Mouse (Mus musculus) bone marrow, adult 2 months (tissue): ENCODE data around the gene Josd1. TPM values are rescaled to one million over a fixed set of nuclear protein-coding genes. Genes with fewer than 3 reads are reported as not detected.

Experiments used
- H3K27ac ChIP-seq: fragments of 200-500 bp; 2 replicates; pipeline ENCODE4 v1.5.1; 2012; ENCODE audit warnings: low read depth, mild to moderate bottlenecking, control low read depth, inconsistent platforms, low read length; ENCODE audit not compliant: control insufficient read depth, poor library complexity, insufficient read depth
- H3K4me1 ChIP-seq: fragments of 200-500 bp; 2 replicates; pipeline ENCODE4 v1.6.1; 2011; ENCODE audit warnings: low read length; ENCODE audit not compliant: control insufficient read depth, insufficient read depth
- H3K4me3 ChIP-seq: fragments of 200-500 bp; replicated peaks from 2 replicates; pipeline ENCODE3; 2011; ENCODE audit warnings: mild to moderate bottlenecking, low read depth, low read length, control low read depth; ENCODE audit not compliant: control insufficient read depth
- CTCF ChIP-seq: fragments of 200-500 bp; IDR thresholded peaks from 2 replicates; pipeline ENCODE4 v1.5.1; 2011; ENCODE audit warnings: low read length, control low read depth; ENCODE audit not compliant: control insufficient read depth, insufficient read depth
- POLR2A ChIP-seq: fragments of 200-500 bp; IDR thresholded peaks from 2 replicates; pipeline ENCODE4 v1.6.1; 2011; ENCODE audit warnings: low read depth, mild to moderate bottlenecking, control low read depth, low read length, borderline replicate concordance; ENCODE audit not compliant: control insufficient read depth
- WGBS: fragments of 180-500 bp; shearing (Covaris S2); methylation state at CpG from one replicate; pipeline ENCODE4 v1.1.7; 2018; 5-methylcytosine and 5-hydroxymethylcytosine counted together
- polyA plus RNA-seq: library from polyadenylated mRNA; stranded (reverse); fragments of >200 nt; gene quantifications from 2 replicates; pipeline ENCODE4 v1.2.4, GENCODE M21; 2011; ENCODE audit warnings: low replicate concordance; ENCODE audit not compliant: missing spikeins, insufficient read depth, insufficient read length

Josd1 gene
- polyA plus RNA-seq, 1 experiment: 20.4 TPM

DNA sequence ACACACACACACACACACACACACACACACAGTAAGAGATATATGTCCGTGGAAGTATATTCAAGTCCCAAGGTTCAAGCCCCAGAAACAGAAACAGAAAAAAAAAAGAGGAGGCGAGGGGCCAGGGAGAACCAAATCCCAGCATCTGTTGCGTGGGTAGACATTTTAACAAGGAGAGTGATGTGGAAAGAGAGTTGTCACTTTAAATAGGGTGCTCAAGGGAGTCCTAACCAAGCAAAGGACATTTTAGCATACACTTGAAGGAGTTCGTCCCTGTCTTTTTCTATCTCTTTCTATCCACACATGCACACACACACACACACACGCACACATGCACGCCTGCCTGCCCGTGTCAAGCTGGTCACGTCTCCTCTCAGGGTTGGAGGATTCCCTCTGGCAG lies 23.1 kb downstream of the Josd1 start:
- Histone ChIP-seq H3K4me3 (no peak overlapping the region), H3K4me1 (no peaks in the 10 kb centered on the region), H3K27ac (no peak overlapping the region)
- TF ChIP-seq POLR2A (no peak), CTCF (no peak)
- WGBS: 86% methylated on average over 8 of the region's 8 CpGs

- no peak overlapping the region for H3K27ac ChIP-seq
- H3K4me3 ChIP-seq: no peak overlapping the region
- no peaks in the 10 kb centered on the region for H3K4me1 ChIP-seq
- TF ChIP-seq POLR2A (no peak), CTCF (peak; percentile 72)
- WGBS: 75% methylated on average over 4 of the region's 4 CpGs
Observed at GRCm38 (mm10) chr15:79661852-79662251, 25.9 kb downstream of the Josd1 start.

DNA sequence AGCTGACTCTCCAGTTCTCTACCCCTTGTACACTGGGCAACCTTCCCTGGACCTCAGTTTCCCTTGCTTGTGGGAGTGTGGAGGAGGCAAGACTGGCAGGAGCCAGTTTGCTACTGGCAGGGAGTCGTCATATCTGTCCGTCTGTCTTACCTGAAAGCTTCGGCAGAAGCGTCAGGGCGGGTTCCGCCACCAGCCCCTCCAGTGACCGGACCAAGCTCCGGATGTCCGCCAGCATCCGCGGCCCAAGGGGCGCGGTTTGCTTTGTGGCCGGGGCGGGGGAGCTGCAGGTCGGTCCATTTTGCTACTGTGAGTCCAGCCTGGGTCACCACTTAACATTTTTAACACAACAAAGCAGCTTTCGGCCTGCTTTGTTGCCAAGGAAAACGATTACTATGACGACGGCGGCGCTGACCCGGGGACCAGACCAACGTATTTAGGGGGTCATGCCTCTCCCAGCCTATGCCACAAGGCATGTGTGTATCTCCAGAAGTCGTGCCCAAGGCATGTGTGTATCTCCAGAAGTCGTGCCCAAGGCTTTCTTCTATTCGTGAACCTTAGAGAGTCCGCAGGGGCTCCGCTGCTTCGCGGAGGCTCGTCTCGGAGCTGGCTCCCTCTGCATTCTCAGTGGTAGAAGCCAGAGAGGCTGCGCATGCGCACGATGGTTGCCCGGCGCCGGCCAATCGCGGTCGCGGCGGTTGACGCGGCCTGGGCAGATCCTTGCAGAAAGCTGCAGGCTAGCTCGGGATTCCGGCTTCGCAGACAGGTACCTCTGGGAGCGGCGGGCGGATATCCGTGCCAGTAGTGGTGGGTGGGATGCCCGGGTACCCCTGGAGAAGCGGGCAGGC lies 29.0 kb downstream of the Josd1 start, which contains the start of the genes Fam227a and Cby1:
TSS of gene Fam227a (minus strand) at position 426 of the 845 bp plus-strand sequence.
TSS of gene Cby1 (plus strand) at position 669 of the 845 bp plus-strand sequence.
- Histone ChIP-seq H3K27ac (peak within 1 kb of the TSS; percentile 91), H3K4me1 (no peaks in the 10 kb centered on the region), H3K4me3 (peak within 1 kb of the TSS; percentile 84)
- under 1% methylated on average over 55 of the region's 55 CpGs for WGBS
- TF ChIP-seq CTCF (no peak), POLR2A (peak; percentile 69; the same call in 1 of the 2 replicates)

GRCm38 (mm10) chr15:79657837-79658530 lies 29.7 kb downstream of the Josd1 start:
- Histone ChIP-seq H3K27ac (peak overlapping the region; percentile 91), H3K4me3 (peak overlapping the region; percentile 84), H3K4me1 (no peaks in the 10 kb centered on the region; the same call in 1 of the 2 replicates)
- WGBS: 1% methylated on average over 16 of the region's 16 CpGs
- TF ChIP-seq CTCF: peak; percentile 50
- no peak for TF ChIP-seq POLR2A

DNA sequence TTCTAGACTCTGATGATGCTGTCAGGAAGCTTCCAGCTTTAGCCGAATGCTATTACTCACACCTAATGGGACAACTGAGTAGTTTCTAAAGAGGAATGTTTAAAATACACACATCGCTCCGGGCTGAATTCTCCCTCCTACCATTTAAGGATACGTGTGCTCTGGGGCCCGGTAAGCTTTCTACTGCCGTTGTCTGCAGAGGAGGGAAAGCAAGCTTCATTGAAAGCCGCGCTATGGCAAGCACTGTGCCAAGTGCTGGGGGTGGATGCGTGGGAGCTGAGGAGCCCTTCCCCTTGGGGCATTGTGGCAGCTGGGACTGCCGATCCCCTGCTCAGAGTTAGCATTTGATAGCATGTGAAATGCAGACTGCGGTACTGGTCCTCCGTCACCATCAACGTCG lies 31.3 kb downstream of the Josd1 start:
- Histone ChIP-seq H3K4me3 (no peak overlapping the region), H3K27ac (no peak overlapping the region), H3K4me1 (no peaks in the 10 kb centered on the region; the same call in 1 of the 2 replicates)
- WGBS: 95% methylated on average over 14 of the region's 14 CpGs
- no peak for TF ChIP-seq CTCF
- TF ChIP-seq POLR2A: no peak

GRCm38 (mm10) chr15:79651481-79651880 lies 36.2 kb downstream of the Josd1 start:
- H3K4me3 ChIP-seq: no peak overlapping the region
- H3K27ac ChIP-seq: no peak overlapping the region
- no peaks in the 10 kb centered on the region; the same call in 1 of the 2 replicates for H3K4me1 ChIP-seq
- TF ChIP-seq CTCF: peak; percentile 44; the same call in 1 of the 2 replicates
- no peak for TF ChIP-seq POLR2A
- WGBS: 86% methylated on average over 4 of the region's 4 CpGs

- Histone ChIP-seq H3K4me3 (no peak overlapping the region), H3K27ac (no peak overlapping the region), H3K4me1 (no peaks in the 10 kb centered on the region; the same call in 1 of the 2 replicates)
- TF ChIP-seq POLR2A: no peak
- TF ChIP-seq CTCF: peak; percentile 75
Observed at GRCm38 (mm10) chr15:79650569-79650968, 37.1 kb downstream of the Josd1 start.

GRCm38 (mm10) chr15:79648130-79648529 lies 39.6 kb downstream of the Josd1 start:
- no peak for TF ChIP-seq CTCF
- TF ChIP-seq POLR2A: no peak
- no peak overlapping the region for H3K27ac ChIP-seq
- H3K4me1 ChIP-seq: no peaks in the 10 kb centered on the region
- no peak overlapping the region for H3K4me3 ChIP-seq
- WGBS: 87% methylated on average over 12 of the region's 12 CpGs
